Mouse (Mus musculus): ENCODE data around the gene Lrrc32.

Gene Lrrc32

GRCm38 (mm10) chr7:98544556-98544955 is 55.5 kb downstream of the Lrrc32 start:
- no peak for DNase-seq (ENCODE audit: low spot score in 2 of 2)

- no peak for DNase-seq (ENCODE audit: low spot score in 2 of 2)
Observed at GRCm38 (mm10) chr7:98548839-98549238, 59.8 kb downstream of the Lrrc32 start.

GRCm38 (mm10) chr7:98550596-98550995 is 61.5 kb downstream of the Lrrc32 start:
- no peak for DNase-seq (ENCODE audit: low spot score in 2 of 2)

GRCm38 (mm10) chr7:98551041-98551440 is 62.0 kb downstream of the Lrrc32 start:
- DNase-seq (ENCODE audit: low spot score in 2 of 2) = no peak

All from frontal cortex, postnatal 14 days (tissue).